Mouse (Mus musculus) liver (tissue): ENCODE measurements at regions not wholly inside any gene's neighbourhood (a gene's known extent, or its start where the extent isn't known, plus 50 kb on each side); places are given as distances from the start of the nearest gene placed in this dataset.
A peak's percentile ranks its signal among the peaks of the same experiment; 100 is the strongest.

Experiments
- DNase-seq: peaks from one replicate; pipeline ENCODE4 v3.0.0-alpha.2; 2020; ENCODE audit warnings: mixed read lengths

- no peak for DNase-seq
Measured at GRCm38 (mm10) chr9:27557886-27558285, 161.3 kb downstream of the Spata19 start.

DNA sequence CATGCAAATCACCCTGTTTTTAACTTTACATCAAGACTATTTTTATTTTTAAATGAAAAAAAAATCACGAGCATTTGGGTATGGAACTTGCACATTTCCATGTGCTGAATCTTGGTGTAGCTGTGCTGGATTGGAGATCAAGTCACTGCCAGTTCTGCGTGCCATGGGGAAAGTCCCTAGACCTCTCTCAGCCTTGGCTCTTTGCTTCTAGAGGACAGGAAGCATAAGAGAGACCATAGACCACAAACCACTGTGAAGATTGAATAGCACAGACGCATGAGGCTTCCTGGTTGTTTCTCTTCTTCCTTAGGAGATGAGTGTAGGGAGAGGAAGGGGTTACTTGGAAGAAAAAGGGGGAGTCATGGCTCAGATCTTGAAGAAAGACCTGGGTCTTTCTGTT is 161.7 kb downstream of the Spata19 start:
- DNase-seq, result no peak

DNA sequence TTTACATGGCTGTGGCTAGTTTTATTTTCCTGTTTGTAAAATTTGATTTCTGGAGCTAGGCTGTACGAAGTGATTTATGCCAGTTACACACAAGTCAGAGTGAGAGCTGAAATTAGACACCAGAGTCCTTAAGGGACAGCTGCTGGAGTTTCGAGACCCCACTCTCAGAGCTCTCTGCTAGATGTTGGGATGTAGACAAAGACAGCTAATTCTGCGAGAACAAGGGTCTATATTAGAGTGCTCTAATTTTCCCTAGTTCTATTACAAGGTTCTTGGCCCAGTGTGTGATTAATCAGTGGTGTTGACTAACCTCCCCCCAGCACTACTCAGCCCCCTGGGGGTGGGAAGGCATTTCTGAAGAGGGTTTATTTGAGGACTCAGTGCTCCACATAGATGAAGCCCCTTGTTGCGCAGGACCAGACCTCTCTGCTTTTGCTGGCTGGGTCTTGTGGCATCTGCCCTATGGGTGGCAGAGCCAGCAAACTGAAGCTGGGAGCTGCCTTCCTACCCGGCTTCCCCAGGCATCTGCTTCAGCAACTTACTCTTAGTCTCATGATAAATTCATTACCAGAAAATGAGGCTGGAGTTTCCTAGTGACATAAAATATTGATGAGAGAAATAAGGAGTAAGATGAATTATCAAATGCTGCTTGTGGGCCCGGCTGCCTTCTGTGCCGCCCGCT is 171.9 kb downstream of the Spata19 start:
- DNase-seq, result no peak

DNA sequence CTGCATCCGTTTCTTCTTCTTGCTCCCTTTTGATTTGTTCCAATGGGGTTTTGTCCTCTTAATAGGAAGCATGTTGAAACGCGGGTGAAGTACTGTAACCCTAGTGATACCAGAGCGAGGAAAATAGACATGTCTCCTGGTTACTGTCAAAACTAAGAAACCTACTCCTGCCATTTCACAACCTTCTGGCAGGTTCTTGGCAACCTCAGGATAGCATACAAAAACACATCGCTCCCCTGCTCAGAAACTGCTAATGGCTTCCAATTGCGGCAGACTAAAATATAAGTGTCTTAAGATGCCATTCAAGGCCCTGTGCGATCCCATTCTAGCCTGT is 172.4 kb downstream of the Spata19 start:
- DNase-seq, result no peak

- DNase-seq, result no peak
Measured at GRCm38 (mm10) chr9:27617096-27617839, 173.3 kb upstream of the Opcml start.

- no peak for DNase-seq
Measured at GRCm38 (mm10) chr9:27634901-27635300, 155.7 kb upstream of the Opcml start.

DNA sequence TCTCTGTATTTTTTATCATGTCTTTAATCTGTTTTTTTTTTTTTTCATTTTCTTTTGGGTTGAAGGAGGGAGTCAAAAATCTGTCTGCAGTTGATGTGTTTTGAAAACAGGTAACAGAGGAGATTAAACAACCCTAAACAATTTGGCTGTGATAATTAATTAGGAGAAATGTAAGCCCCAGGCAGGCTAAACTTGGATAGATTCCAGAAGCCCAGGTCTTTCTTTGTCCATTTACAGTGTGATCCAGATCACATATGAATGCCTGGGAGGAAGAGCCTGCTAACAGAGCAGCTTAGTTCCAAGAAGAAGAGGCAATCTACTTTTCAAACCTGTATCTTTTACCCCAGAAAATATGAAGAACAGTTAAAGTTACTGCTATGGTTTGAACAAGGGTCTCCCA is 150.0 kb upstream of the Opcml start:
- DNase-seq, result no peak

DNA sequence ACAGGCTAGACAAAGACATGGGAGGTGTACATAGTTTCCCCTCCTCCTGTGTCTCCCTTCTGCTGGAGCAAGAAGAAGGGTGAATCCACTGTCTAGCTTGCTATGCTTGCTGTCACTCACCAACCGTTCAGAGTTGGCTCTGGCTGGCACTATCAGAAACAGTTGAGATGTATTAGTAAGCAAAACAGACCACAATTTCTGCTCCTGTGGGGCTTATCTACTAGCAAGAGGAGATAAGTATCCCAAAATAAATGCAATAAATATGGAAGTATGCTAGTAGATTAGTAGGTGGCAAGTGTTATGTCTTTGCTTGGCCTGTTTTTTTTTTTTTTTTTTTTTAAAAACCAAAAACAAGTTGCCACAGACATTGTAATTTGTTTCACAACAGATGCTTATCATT is 147.3 kb upstream of the Opcml start:
- DNase-seq, result no peak

GRCm38 (mm10) chr9:27643916-27644315 is 146.7 kb upstream of the Opcml start:
- DNase-seq, result no peak

DNA sequence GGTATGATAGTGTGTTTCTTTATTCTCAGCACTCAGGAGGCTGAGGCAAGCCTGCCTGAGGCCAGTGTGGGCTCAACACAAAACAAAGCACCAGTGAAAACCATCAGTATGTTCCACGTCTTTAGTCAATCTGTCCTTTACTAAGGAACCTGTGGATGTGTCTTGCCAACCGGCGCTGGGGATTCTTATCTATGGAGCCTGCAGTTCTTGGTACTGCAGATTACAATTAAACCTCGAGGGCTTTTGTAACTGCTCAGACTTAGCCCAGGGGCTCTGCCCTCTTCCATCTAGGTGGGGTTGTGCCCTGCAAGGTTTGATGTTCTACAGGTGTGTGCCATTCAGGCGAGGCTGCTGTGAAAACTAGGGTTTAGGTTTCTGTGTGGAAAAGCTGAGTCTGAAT is 145.1 kb upstream of the Opcml start:
- DNase-seq, result no peak

DNA sequence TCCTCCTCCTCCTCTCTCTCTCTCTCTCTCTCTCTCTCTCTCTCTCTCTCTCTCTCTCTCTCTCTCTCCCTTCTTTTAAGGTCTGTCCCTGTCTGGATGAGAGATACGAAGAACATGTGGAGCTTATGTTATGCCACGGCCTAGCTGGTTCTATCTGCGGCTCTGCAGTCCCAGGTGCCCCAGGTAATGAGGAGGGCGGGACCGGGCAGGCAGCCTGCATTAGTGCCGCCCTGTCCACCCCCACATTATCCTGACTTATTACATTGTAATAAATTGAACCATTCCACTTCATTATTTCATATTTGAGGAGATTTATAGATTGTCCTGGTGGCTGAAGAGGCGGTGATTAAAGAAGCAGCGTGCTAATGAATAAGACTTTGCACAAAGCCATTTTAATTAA is 144.5 kb upstream of the Opcml start:
- no peak for DNase-seq

DNA sequence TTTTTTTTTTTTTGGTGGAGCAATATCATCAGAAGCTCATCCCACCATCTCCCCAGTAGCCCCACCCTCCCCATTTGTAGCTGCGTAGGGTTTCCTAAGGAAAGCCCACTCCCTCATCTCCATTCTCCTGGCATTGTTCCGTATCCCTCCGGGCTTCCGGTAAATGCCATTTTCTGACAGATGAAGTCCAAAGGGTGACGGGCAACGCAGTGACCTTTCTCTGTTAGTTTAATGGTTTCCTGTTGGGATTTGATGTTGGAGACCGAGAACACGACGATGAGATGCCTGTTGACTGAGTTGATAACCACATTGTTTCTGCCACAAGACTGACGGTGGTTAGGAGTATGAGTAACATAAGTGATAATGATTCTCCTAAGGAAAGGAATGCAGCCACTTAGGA is 143.6 kb upstream of the Opcml start:
- no peak for DNase-seq

DNA sequence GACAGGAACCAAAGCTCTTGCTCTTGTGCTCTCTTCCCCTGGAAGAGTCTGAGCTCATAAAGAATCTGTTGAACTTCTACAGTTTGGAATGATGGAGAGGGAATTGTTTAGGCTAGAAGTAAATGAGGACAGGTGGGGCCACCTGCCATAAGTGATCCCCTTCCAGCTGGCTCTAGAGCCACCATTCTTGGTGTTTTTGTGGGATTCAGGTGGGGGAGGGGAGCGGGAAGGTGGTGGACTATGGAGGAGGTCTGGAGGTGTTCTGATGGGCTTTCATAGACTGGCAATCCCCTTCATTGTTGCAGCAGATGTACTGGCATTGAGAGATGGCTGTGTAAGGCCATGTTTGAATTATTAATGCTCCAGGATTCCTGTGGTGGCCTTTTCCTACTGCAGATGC is 132.6 kb upstream of the Opcml start:
- DNase-seq, result no peak

GRCm38 (mm10) chr9:27661431-27662300 is 128.9 kb upstream of the Opcml start:
- DNase-seq, result no peak

DNA sequence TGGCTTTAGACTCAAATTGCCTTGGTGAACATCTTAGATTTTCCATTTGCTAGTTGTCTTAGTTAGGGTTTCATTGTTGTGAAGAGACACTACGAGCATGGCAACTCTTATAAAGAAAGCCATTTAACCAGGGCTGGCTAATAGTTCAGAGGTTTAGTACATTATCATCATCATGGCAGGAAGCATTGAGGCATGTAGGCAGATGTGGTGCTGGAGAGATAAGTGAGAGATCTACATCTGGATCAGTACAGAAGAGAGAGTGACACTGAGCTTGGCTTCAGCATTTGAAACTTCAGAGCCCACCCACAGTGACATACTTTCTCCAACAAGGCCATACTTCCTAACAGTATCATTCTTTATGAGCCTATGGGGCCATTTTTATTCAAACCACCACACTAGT is 127.3 kb upstream of the Opcml start:
- DNase-seq, result no peak

DNA sequence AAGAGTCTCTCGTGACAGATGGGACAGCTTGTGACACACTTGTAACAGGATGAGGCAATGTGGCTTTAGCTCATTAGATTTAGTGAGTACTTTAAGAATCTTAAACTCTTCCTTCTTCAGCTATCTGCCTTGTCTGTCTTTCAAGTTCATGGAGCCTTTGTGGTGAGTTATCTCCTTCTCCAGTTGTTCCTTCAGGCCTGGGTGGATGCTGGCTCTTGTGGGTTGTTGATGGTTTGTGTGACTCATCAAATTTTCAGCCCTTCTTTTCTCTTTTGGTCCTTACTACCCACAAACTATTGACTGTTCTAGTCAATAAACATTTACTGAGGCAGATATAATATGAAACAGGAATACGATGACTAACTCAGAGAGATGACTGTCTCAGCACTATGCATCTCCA is 124.9 kb upstream of the Opcml start:
- DNase-seq, result peak; percentile 58

DNA sequence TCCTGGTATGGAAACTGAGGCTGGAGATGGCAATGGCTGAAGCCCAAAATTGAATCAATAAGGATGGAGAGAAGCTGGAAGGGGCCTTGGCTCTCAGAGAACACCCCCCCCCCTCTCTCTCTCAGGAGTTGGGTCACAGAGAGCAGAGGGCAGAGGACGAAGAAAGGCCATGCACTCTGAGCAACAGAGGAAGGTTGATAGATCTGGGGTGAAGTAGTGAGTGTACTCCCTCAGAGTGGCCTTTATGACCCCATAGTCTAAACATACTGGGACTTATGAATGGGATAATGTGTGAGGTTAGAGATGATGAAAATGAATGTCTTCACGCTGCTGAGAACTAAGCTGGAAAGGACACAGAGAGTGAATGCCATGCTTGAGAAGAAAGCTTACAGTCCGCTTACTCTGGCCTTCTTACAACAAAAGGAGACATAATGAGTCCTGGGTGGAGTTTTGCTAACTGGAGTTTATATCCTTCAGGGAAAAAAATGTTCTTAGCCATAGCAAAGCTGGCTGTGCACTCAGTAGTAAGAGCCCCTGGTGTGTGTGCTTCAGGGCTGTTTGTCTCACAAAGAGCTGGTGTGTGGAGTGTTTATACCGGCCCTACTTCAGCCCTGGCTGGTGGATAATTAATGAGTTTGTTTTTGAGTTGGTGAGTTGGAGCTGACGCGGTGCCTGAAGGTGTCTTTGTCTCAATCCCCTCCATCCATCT is 120.4 kb upstream of the Opcml start:
- no peak for DNase-seq

DNA sequence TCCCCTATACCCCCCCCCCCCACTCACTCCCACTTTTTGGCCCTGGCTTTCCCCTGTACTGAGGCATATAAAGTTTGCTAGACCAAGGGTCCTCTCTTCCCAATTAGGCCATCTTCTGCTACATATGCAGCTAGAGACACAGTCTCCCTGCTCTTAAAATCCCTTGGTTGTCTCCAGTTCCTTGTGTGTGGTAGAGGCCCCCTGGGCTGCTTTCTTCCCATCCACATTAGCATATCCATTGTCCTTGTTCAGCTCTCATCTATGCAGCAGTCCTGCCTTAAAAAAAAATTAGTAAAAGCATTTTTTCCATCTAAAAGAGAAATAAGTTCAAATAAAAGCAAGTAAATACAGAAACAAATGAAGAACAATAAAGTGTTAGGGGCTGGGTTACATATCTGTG is 105.2 kb upstream of the Opcml start:
- no peak for DNase-seq

DNA sequence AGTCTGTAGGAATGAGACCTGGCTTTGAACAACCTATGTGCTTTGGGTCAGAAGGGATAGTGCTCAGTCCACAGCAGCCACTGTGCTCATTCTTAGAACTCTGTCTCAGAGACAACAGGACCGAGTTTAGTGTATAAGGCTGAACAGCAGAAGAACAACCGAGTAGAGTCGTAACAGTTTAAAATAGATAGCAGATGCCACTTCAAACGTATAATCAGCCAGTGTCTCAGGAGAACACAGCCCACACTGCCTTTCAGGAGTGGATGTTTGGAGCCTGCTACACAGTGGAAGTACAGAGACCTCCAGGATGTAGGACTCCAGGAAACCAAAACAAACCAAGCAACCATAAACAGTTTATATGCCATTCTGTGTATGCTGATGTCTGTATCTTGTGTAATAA is 99.0 kb upstream of the Opcml start:
- DNase-seq, result no peak

DNA sequence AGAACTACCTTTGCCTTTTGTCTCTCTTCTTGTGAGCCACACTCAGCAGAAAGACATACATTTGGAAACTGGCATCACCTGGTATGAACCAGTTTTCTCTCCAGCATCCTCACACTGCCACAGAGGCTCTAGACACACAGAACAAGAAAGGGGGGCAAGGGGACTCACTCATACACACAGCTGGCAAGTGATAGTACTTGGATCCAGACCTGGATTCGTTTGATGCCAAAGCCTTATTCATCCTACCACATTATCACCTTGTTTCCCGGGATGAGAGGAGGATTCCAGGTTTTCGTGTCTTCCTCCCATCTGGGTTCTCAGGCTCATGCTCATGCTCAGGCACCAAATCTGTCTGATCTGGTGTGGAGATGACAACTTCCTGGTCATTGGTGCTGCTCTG is 97.8 kb upstream of the Opcml start:
- no peak for DNase-seq

GRCm38 (mm10) chr9:27694805-27695593 is 95.6 kb upstream of the Opcml start:
- DNase-seq, result no peak

- no peak for DNase-seq
Measured at GRCm38 (mm10) chr9:27701559-27701958, 89.0 kb upstream of the Opcml start.
